Mouse (Mus musculus) CH12.LX (cell line): ENCODE measurements around the gene 2210011C24Rik. TPM values are rescaled to one million over a fixed set of nuclear protein-coding genes. Genes with fewer than 3 reads are reported as not detected.
A peak's percentile ranks its signal among the peaks of the same experiment; 100 is the strongest.

Source experiments
- DNase-seq: peaks from one replicate; pipeline ENCODE4 v3.0.0-alpha.2; 2013; ENCODE audit errors: extremely low read depth
- H3K27ac ChIP-seq: 2 replicates; pipeline ENCODE4 v1.5.1; 2012; ENCODE audit warnings: low read depth, mild to moderate bottlenecking, control low read depth, moderate library complexity; ENCODE audit not compliant: insufficient read depth
- H3K27me3 ChIP-seq: replicated peaks from 2 replicates; pipeline ENCODE3; 2012; ENCODE audit warnings: inconsistent platforms
- H3K36me3 ChIP-seq, 2 experiments: replicated peaks in 1 of 2; 2 replicates each; pipeline versions ENCODE3 to v1.6.1; 2012; ENCODE audit warnings: inconsistent platforms in 1 of 2, low read length in 1 of 2, mild to moderate bottlenecking in 1 of 2, mixed read lengths in 1 of 2, moderate library complexity in 1 of 2; ENCODE audit not compliant: control insufficient read depth in 1 of 2, insufficient read depth in 1 of 2
- H3K4me1 ChIP-seq, 2 experiments: 2 replicates each; pipeline ENCODE4 v1.6.1; 2012; ENCODE audit warnings: inconsistent platforms in 1 of 2, moderate library complexity in 1 of 2; ENCODE audit not compliant: insufficient read depth in 2 of 2, control insufficient read depth in 1 of 2
- H3K4me2 ChIP-seq: 2 replicates; pipeline ENCODE4 v1.6.1; 2012; ENCODE audit warnings: low read depth, mild to moderate bottlenecking, control low read depth; ENCODE audit not compliant: poor library complexity, insufficient read depth, severe bottlenecking
- H3K4me3 ChIP-seq, 3 experiments: fragments of 150-350 bp in 1 of 3; sonication (generic) in 1 of 3; replicated peaks in 1 of 3; 2 replicates each; pipeline versions ENCODE3 to v1.5.1; 2011 to 2012; ENCODE audit warnings: low read depth in 2 of 3, low read length in 2 of 3, mild to moderate bottlenecking in 2 of 3, moderate library complexity in 2 of 3, control low read depth in 1 of 3, improper control_type of control experiment in 1 of 3, inconsistent platforms in 1 of 3, mixed read lengths in 1 of 3; ENCODE audit not compliant: poor library complexity in 1 of 3
- H3K79me2 ChIP-seq: replicated peaks from 2 replicates; pipeline ENCODE4 v1.6.1; 2012; ENCODE audit warnings: mild to moderate bottlenecking, moderate library complexity; ENCODE audit not compliant: control insufficient read depth, poor library complexity, insufficient read depth, severe bottlenecking; ENCODE audit errors: extremely low read depth
- H3K9ac ChIP-seq: 2 replicates; pipeline ENCODE4 v1.6.1; 2012; ENCODE audit warnings: low read depth, mild to moderate bottlenecking, control low read depth, moderate library complexity; ENCODE audit not compliant: insufficient read depth
- H3K9me3 ChIP-seq: replicated peaks from 2 replicates; pipeline ENCODE3; 2012; ENCODE audit warnings: low read length, inconsistent platforms, mixed read lengths
- BHLHE40 ChIP-seq: IDR thresholded peaks from 2 replicates; pipeline ENCODE4 v1.6.1; 2011; ENCODE audit warnings: mild to moderate bottlenecking, low read depth, low read length, improper control_type of control experiment
- CHD2 ChIP-seq: IDR thresholded peaks from 2 replicates; pipeline ENCODE4 v1.6.1; 2011; ENCODE audit warnings: low read length, improper control_type of control experiment
- ELF1 ChIP-seq: IDR thresholded peaks from 2 replicates; pipeline ENCODE4 v1.6.1; 2014; ENCODE audit warnings: low read depth, mild to moderate bottlenecking, inconsistent platforms, low read length, improper control_type of control experiment
- IRF4 ChIP-seq: IDR thresholded peaks from 2 replicates; pipeline ENCODE4 v1.6.1; 2014; ENCODE audit warnings: low read depth, mild to moderate bottlenecking, inconsistent platforms, low read length, improper control_type of control experiment
- JUND ChIP-seq: conservative IDR thresholded peaks from 2 replicates; pipeline ENCODE4 v1.6.1; 2011; ENCODE audit warnings: low read depth, low read length, improper control_type of control experiment
- MAFK ChIP-seq: IDR thresholded peaks from 2 replicates; pipeline ENCODE4 v1.6.1; 2011; ENCODE audit warnings: low read length, improper control_type of control experiment; ENCODE audit not compliant: insufficient replicate concordance
- MAZ ChIP-seq: IDR thresholded peaks from 2 replicates; pipeline ENCODE4 v1.6.1; 2012; ENCODE audit warnings: low read depth, mild to moderate bottlenecking, inconsistent platforms, low read length, improper control_type of control experiment, moderate library complexity
- MXI1 ChIP-seq: IDR thresholded peaks from 2 replicates; pipeline ENCODE4 v1.6.1; 2011; ENCODE audit warnings: mild to moderate bottlenecking, low read depth, low read length, improper control_type of control experiment
- NELFE ChIP-seq: IDR thresholded peaks from 2 replicates; pipeline ENCODE4 v1.6.1; 2011; ENCODE audit warnings: low read depth, low read length, improper control_type of control experiment
- NRF1 ChIP-seq: IDR thresholded peaks from 2 replicates; pipeline ENCODE4 v1.6.1; 2014; ENCODE audit warnings: low read depth, mild to moderate bottlenecking, inconsistent platforms, low read length, improper control_type of control experiment, moderate library complexity
- POLR2A ChIP-seq: IDR thresholded peaks from 2 replicates; pipeline ENCODE4 v1.6.1; 2011; ENCODE audit warnings: low read depth, mild to moderate bottlenecking, improper control_type of control experiment, low read length
- TCF12 ChIP-seq: IDR thresholded peaks from 2 replicates; pipeline ENCODE4 v1.6.1; 2014; ENCODE audit warnings: low read depth, mild to moderate bottlenecking, inconsistent platforms, low read length, improper control_type of control experiment
- UBTF ChIP-seq: IDR thresholded peaks from 2 replicates; pipeline ENCODE4 v1.6.1; 2012; ENCODE audit warnings: low read depth, mild to moderate bottlenecking, inconsistent platforms, low read length, improper control_type of control experiment, moderate library complexity
- ZMIZ1 ChIP-seq: IDR thresholded peaks from 2 replicates; pipeline ENCODE4 v1.6.1; 2012; ENCODE audit warnings: low read depth, mild to moderate bottlenecking, inconsistent platforms, low read length, improper control_type of control experiment
- ZNF384 ChIP-seq: IDR thresholded peaks from 2 replicates; pipeline ENCODE4 v1.6.1; 2012; ENCODE audit warnings: low read depth, low read length, improper control_type of control experiment, inconsistent platforms
- dilution Hi-C: fragments of 300-500 bp; cut with MboI; formaldehyde crosslinking; loops from 2 replicates; pipeline ENCODE4 v1.14.3; 2020; ENCODE audit warnings: low sequenced_read_pairs; ENCODE audit not compliant: extremely low pct_unique_long_range_greater_than_20kb, extremely low pct_ligation_motif_present
- in situ Hi-C: fragments of 300-500 bp; cut with MboI; formaldehyde crosslinking; loops from 3 replicates; pipeline ENCODE4 v1.14.3; 2019; ENCODE audit warnings: low sequenced_read_pairs, low pct_ligation_motif_present, low pct_unique_long_range_greater_than_20kb, mixed read lengths
- polyA plus RNA-seq: library from polyadenylated mRNA; unstranded; fragments of >175 nt; gene quantifications from 2 replicates; pipeline ENCODE4 v1.2.1, GENCODE M21; 2012; ENCODE audit warnings: low read depth; ENCODE audit not compliant: insufficient read length
- total RNA-seq, 2 experiments: library from RNA; depleted of rRNA; stranded (reverse); fragments of 300-350 nt in 1 of 2; fragments of >200 nt in 1 of 2; gene quantifications; 2 replicates each; pipeline ENCODE4 v1.2.3; 2012 to 2014

The 2210011C24Rik gene
- total and polyA plus RNA-seq, 3 experiments, result not detected

GRCm38 (mm10) chr8:83997511-83998141 is 14.3 kb downstream of the 2210011C24Rik start, which contains the start of gene Samd1:
Gene Samd1, plus strand, starts transcription at chr8:83997672.
- in situ Hi-C loops (no loop called here), dilution Hi-C loops (no loop called here)
- Histone ChIP-seq H3K79me2 (peaks cover 3% of the 10 kb centered on the region; the same call in 1 of the 2 replicates), H3K4me1 (peaks cover 10 to 23% of the 10 kb centered on the region in 2 experiments), H3K9ac (peak within 1 kb of the TSS; percentile 81), H3K4me2 (peak within 1 kb of the TSS; percentile 62), H3K4me3 (peak within 1 kb of the TSS; percentile 58 to 80 (median 71)), H3K27me3 (no peaks in the 10 kb centered on the region), H3K27ac (peak within 1 kb of the TSS; percentile 53), H3K36me3 (peaks cover 14 to 38% of the 10 kb centered on the region in 2 experiments), H3K9me3 (no peaks in the 10 kb centered on the region)
- TF ChIP-seq IRF4, result no peak
- TF ChIP-seq NRF1, result peak; percentile 75
- TF ChIP-seq, all 38 proteins: peak for 1
- no peak for DNase-seq

- peaks cover 14 to 36% of the 10 kb centered on the region in 2 experiments for H3K36me3 ChIP-seq
- H3K9me3 ChIP-seq, result no peaks in the 10 kb centered on the region
- no peaks in the 10 kb centered on the region for H3K27me3 ChIP-seq
- peak; percentile 77 for DNase-seq
- peaks cover 3% of the 10 kb centered on the region; the same call in 1 of the 2 replicates for H3K79me2 ChIP-seq
- in situ Hi-C loops, result no loop called here
- TF ChIP-seq CHD2 (peak; percentile 78), ELF1 (0 out of 2 replicates have a peak, but pooled peaks have one; percentile 3), MXI1 (no peak; the same call in 1 of the 2 replicates), ZNF384 (peak; percentile 93), BHLHE40 (peak; percentile 39; the same call in 1 of the 2 replicates), UBTF (no peak), TCF12 (peak; percentile 68), ZMIZ1 (peak; percentile 53; the same call in 1 of the 2 replicates), JUND (no peak), POLR2A (peak; percentile 88), MAZ (peak; percentile 70; the same call in 1 of the 2 replicates), NELFE (peak; percentile 82), MAFK (no peak)
- TF ChIP-seq, all 38 proteins: peak for 9
- H3K4me2 ChIP-seq, result peak overlapping the region; percentile 18
- H3K4me3 ChIP-seq, result peak overlapping the region; percentile 32 to 71 (median 71)
- H3K9ac ChIP-seq, result peak overlapping the region; percentile 81
- peak overlapping the region; percentile 51; the same call in 1 of the 2 replicates for H3K27ac ChIP-seq
- H3K4me1 ChIP-seq, result peaks cover 10 to 25% of the 10 kb centered on the region in 2 experiments
- dilution Hi-C loops, result no loop called here
Measured at GRCm38 (mm10) chr8:83996567-83997505, 15.1 kb downstream of the 2210011C24Rik start.
